In the genomic region with DNA sequence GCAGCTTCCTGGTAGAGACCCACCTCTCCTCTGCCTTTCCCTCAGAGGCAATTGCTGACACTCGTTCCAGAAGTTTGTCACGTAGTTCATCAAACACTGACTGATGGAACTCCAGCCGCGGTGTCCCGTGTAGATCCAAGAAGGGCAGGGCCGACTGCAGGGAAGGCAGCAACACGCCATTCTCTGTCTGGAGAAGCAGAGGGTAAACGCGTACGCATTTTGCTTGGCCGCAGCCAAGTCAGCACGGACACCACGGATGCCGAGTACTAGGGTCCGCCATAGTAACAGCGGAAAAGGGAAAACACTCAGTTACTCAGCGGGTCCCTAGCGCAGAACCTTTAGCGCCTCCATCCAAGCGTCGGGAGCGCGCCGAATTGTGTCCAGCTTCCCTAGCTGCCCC, we compare ENCODE assay signal across 9 mouse cellular contexts. TPM values are rescaled to one million over a fixed set of nuclear protein-coding genes. Genes with fewer than 3 reads are reported as not detected.
DNase-seq lines count a peak whose midpoint lies in the region; ATAC-seq and TF ChIP-seq lines count a peak whose summit lies in the region.
"Had no signal": no experiment of that assay in that cellular context is flagged by ENCODE, and none has a peak within 500 bp of the region (broad histone marks: within the 10 kb centered on the region; RNA-seq: fewer than 3 reads in every experiment).

No protein-coding gene starts in this region.

- no peaks in the 10 kb centered on the region for H3K36me3 ChIP-seq in testis, adult 2 months (ENCODE audit: control insufficient read depth, insufficient read depth, low read length)
- peaks cover 24% of the 10 kb centered on the region for H3K36me3 ChIP-seq in forebrain, embryonic 14.5 days (ENCODE audit: control insufficient read depth, insufficient read depth, low read length)
- peaks cover 35% of the 10 kb centered on the region for H3K36me3 ChIP-seq in liver, embryonic 13.5 days
- peaks cover 7% of the 10 kb centered on the region for H3K36me3 ChIP-seq in stomach, postnatal 0 days (ENCODE audit: control insufficient read depth, insufficient read depth, low read length)

- no peaks in the 10 kb centered on the region for H3K27me3 ChIP-seq in testis, adult 2 months (ENCODE audit: control insufficient read depth, insufficient read depth, low read length)
- no peaks in the 10 kb centered on the region for H3K27me3 ChIP-seq in forebrain, embryonic 14.5 days (replicated peaks; ENCODE audit: control insufficient read depth, insufficient read depth, low read length)
- H3K27me3 ChIP-seq in liver, embryonic 13.5 days, result peaks cover 5% of the 10 kb centered on the region; the same call in 1 of the 2 replicates
- no peaks in the 10 kb centered on the region for H3K27me3 ChIP-seq in stomach, postnatal 0 days (ENCODE audit: control insufficient read depth, insufficient read depth, low read length)

- TF ChIP-seq EP300 in stomach, postnatal 0 days (optimal IDR thresholded peaks at IDR 0.05), result no peak

- peaks cover 2% of the 10 kb centered on the region for H3K4me1 ChIP-seq in testis, adult 2 months (ENCODE audit: control insufficient read depth, insufficient read depth, low read length)
- peaks cover 15% of the 10 kb centered on the region for H3K4me1 ChIP-seq in forebrain, embryonic 14.5 days (ENCODE audit: control insufficient read depth, insufficient read depth, low read length)
- H3K4me1 ChIP-seq in liver, embryonic 13.5 days (replicated peaks), result peaks cover 33% of the 10 kb centered on the region
- 0 out of 2 replicates have a peak, but pooled peaks cover 2% of the 10 kb centered on the region for H3K4me1 ChIP-seq in stomach, postnatal 0 days (replicated peaks; ENCODE audit: control insufficient read depth, insufficient read depth)

- intact Hi-C loops in left cerebral cortex, postnatal 10 days (cut with DNase I), result no loop called here

- no peak for TF ChIP-seq CTCF in testis, adult 2 months (IDR thresholded peaks at IDR 0.05; ENCODE audit: control insufficient read depth, insufficient read depth, insufficient replicate concordance, low read depth, low read length)
- TF ChIP-seq CTCF in stomach, postnatal 0 days (IDR thresholded peaks at IDR 0.05; ENCODE audit: low read depth), result no peak

- peak overlapping the region; percentile 91 for H3K9ac ChIP-seq in forebrain, embryonic 14.5 days (ENCODE audit: low read length)
- peak overlapping the region; percentile 86 for H3K9ac ChIP-seq in liver, embryonic 13.5 days
- H3K9ac ChIP-seq in stomach, postnatal 0 days (ENCODE audit: low read length), result peak overlapping the region; percentile 96

- TF ChIP-seq POLR2A in testis, adult 2 months (IDR thresholded peaks at IDR 0.05; ENCODE audit: control insufficient read depth, low read depth, low read length), result no peak

- peak overlapping the region; percentile 93 for H3K4me2 ChIP-seq in forebrain, embryonic 14.5 days (ENCODE audit: low read length)
- peak overlapping the region; percentile 79 for H3K4me2 ChIP-seq in liver, embryonic 13.5 days
- peak overlapping the region; percentile 95 for H3K4me2 ChIP-seq in stomach, postnatal 0 days (replicated peaks; ENCODE audit: low read depth)

- H3K9me3 ChIP-seq in forebrain, embryonic 14.5 days (replicated peaks; ENCODE audit: control insufficient read depth, low read length), result no peaks in the 10 kb centered on the region
- no peaks in the 10 kb centered on the region for H3K9me3 ChIP-seq in liver, embryonic 13.5 days (replicated peaks)
- H3K9me3 ChIP-seq in stomach, postnatal 0 days (ENCODE audit: control insufficient read depth, low read length), result no peaks in the 10 kb centered on the region

- H3K4me3 ChIP-seq in testis, adult 2 months (ENCODE audit: control insufficient read depth, low read depth, low read length), result peak overlapping the region; percentile 98
- H3K4me3 ChIP-seq in forebrain, embryonic 14.5 days (ENCODE audit: low read depth, low read length), result peak overlapping the region; percentile 89
- H3K4me3 ChIP-seq in liver, embryonic 13.5 days (replicated peaks), result peak overlapping the region; percentile 72
- peak overlapping the region; percentile 83 for H3K4me3 ChIP-seq in stomach, postnatal 0 days (ENCODE audit: low read depth, low read length)

- DNase-seq in testis, postnatal 14 days (ENCODE audit: low spot score), result no peak
- no peak for DNase-seq in forebrain, embryonic 14.5 days (ENCODE audit: low spot score)
- DNase-seq in liver, embryonic 13.5 days, result no peak
- peak; percentile 21 for DNase-seq in stomach, postnatal 0 days (ENCODE audit: low spot score)
- DNase-seq in embryo, embryonic 10.5 days (ENCODE audit: low spot score), result no peak
- no peak for DNase-seq in left cerebral cortex, postnatal 10 days (ENCODE audit: extremely low spot score in 1 of 2, low spot score in 2 of 2)
- no peak for DNase-seq in cerebellum, postnatal 10 days

- ATAC-seq in forebrain, embryonic 14.5 days, result peak; percentile 57
- ATAC-seq in liver, embryonic 13.5 days (ENCODE audit: low read depth), result peak; percentile 1
- no peak for ATAC-seq in stomach, postnatal 0 days (ENCODE audit: low FRiP score, low TSS enrichment)

- 0% methylated on average over 24 of the region's 24 CpGs for WGBS in forebrain, embryonic 14.5 days
- WGBS in liver, embryonic 13.5 days (ENCODE audit: insufficient replicate concordance), result under 1% methylated on average over 24 of the region's 24 CpGs
- under 1% methylated on average over 24 of the region's 24 CpGs for WGBS in stomach, postnatal 0 days

- H3K27ac ChIP-seq in testis, adult 2 months (ENCODE audit: control insufficient read depth, insufficient read depth, low read depth, low read length), result peak overlapping the region; percentile 91
- H3K27ac ChIP-seq in forebrain, embryonic 14.5 days (ENCODE audit: low read depth, low read length), result peak overlapping the region; percentile 81
- peak overlapping the region; percentile 80 for H3K27ac ChIP-seq in liver, embryonic 13.5 days
- H3K27ac ChIP-seq in stomach, postnatal 0 days (replicated peaks), result peak overlapping the region; percentile 92

RNA-seq across cellular contexts. Expression of a gene that starts 0.6 kb away (rescaled TPM):
- 20.7 and 24.9 TPM in 2 replicates for polyA plus RNA-seq in testis, adult 2 months (2012; rRNA removed)
- polyA plus RNA-seq in forebrain, embryonic 14.5 days (2014; fragmentation: Nextera tagmentation; extraction: Ambion mirVana), result 68.8 and 73.5 TPM in 2 replicates
- 42.8 and 43.3 TPM in 2 replicates for polyA plus RNA-seq in liver, embryonic 13.5 days (2015; fragmentation: Nextera tagmentation; extraction: Ambion mirVana)
- polyA plus RNA-seq in stomach, postnatal 0 days (2015; fragmentation: Nextera tagmentation; extraction: Ambion mirVana), result 58.6 and 59.1 TPM in 2 replicates
- 10 to 100 TPM; 51.1 to 56.9 TPM for total RNA-seq in left cerebral cortex, postnatal 10 days (2021)

RNA-seq across cellular contexts. Expression of a gene that starts 3.8 kb away (rescaled TPM):
- polyA plus RNA-seq in testis, adult 2 months (2012; rRNA removed), result 244 and 247 TPM in 2 replicates
- not detected in 2 replicates for polyA plus RNA-seq in forebrain, embryonic 14.5 days (2014; fragmentation: Nextera tagmentation; extraction: Ambion mirVana)
- polyA plus RNA-seq in liver, embryonic 13.5 days (2015; fragmentation: Nextera tagmentation; extraction: Ambion mirVana), result not detected in 2 replicates
- polyA plus RNA-seq in stomach, postnatal 0 days (2015; fragmentation: Nextera tagmentation; extraction: Ambion mirVana), result not detected in 2 replicates
- total RNA-seq in left cerebral cortex, postnatal 10 days (2021), result not detected
- total RNA-seq: common myeloid progenitor, adult 5-6 weeks had no signal

RNA-seq across cellular contexts. Expression of a gene that starts 7.9 kb away (rescaled TPM):
- 552 and 576 TPM in 2 replicates for polyA plus RNA-seq in testis, adult 2 months (2012; rRNA removed)
- 1.1 TPM in 1 of 2 replicates, not detected in the other for polyA plus RNA-seq in forebrain, embryonic 14.5 days (2014; fragmentation: Nextera tagmentation; extraction: Ambion mirVana)
- polyA plus RNA-seq in liver, embryonic 13.5 days (2015; fragmentation: Nextera tagmentation; extraction: Ambion mirVana), result not detected in 2 replicates
- polyA plus RNA-seq in stomach, postnatal 0 days (2015; fragmentation: Nextera tagmentation; extraction: Ambion mirVana), result 0.92 TPM in 1 of 2 replicates, not detected in the other
- not detected for total RNA-seq in left cerebral cortex, postnatal 10 days (2021)
- total RNA-seq: common myeloid progenitor, adult 5-6 weeks had no signal

RNA-seq across cellular contexts. Expression of a gene that starts 13.8 kb away (rescaled TPM):
- polyA plus RNA-seq in testis, adult 2 months (2012; rRNA removed), result 2,564 and 2,638 TPM in 2 replicates
- polyA plus RNA-seq in forebrain, embryonic 14.5 days (2014; fragmentation: Nextera tagmentation; extraction: Ambion mirVana), result 392 and 409 TPM in 2 replicates
- polyA plus RNA-seq in liver, embryonic 13.5 days (2015; fragmentation: Nextera tagmentation; extraction: Ambion mirVana), result 835 and 850 TPM in 2 replicates
- polyA plus RNA-seq in stomach, postnatal 0 days (2015; fragmentation: Nextera tagmentation; extraction: Ambion mirVana), result 475 and 486 TPM in 2 replicates
- total RNA-seq in left cerebral cortex, postnatal 10 days (2021), result 100 to 1,000 TPM; 484 to 492 TPM

RNA-seq across cellular contexts. Expression of a gene that starts 14.0 kb away (rescaled TPM):
- 0.98 and 1.3 TPM in 2 replicates for polyA plus RNA-seq in testis, adult 2 months (2012; rRNA removed)
- polyA plus RNA-seq in forebrain, embryonic 14.5 days (2014; fragmentation: Nextera tagmentation; extraction: Ambion mirVana), result 0.97 and 1.9 TPM in 2 replicates
- 5.5 and 6.0 TPM in 2 replicates for polyA plus RNA-seq in liver, embryonic 13.5 days (2015; fragmentation: Nextera tagmentation; extraction: Ambion mirVana)
- 13.1 and 13.7 TPM in 2 replicates for polyA plus RNA-seq in stomach, postnatal 0 days (2015; fragmentation: Nextera tagmentation; extraction: Ambion mirVana)
- total RNA-seq in left cerebral cortex, postnatal 10 days (2021), result 1 to 10 TPM; 1.8 to 1.9 TPM

Comparison
In these comparisons a context has a peak if more than half of its experiments do, and no peak if none do; other contexts are left out.
1. RNA of a gene that starts 3.8 kb away (polyA plus RNA-seq): 244 to 247 TPM in testis, adult 2 months; not detected in liver, embryonic 13.5 days, not detected in forebrain, embryonic 14.5 days and not detected in stomach, postnatal 0 days; every median in the first group is over 100 times any median in the second.
2. RNA of a gene that starts 7.9 kb away (polyA plus RNA-seq): 552 to 576 TPM in testis, adult 2 months; 1.1 TPM in forebrain, embryonic 14.5 days, not detected in liver, embryonic 13.5 days and 0.92 TPM in stomach, postnatal 0 days; every median in the first group is over 100 times any median in the second.
3. Peak in every context shown above with its lines, with median percentiles within 50 percentile points of each other: H3K27ac ChIP-seq, H3K4me3 ChIP-seq, H3K4me2 ChIP-seq and H3K9ac ChIP-seq.